Mouse (Mus musculus) megakaryocyte, embryonic 14.5 days (primary cell): ENCODE data around the gene Ptdss2. TPM values are rescaled to one million over a fixed set of nuclear protein-coding genes. Genes with fewer than 3 reads are reported as not detected.
A peak's percentile ranks its signal among the peaks of the same experiment; 100 is the strongest.

Experiments used
- H3K27me3 ChIP-seq: replicated peaks from 2 replicates; pipeline ENCODE3; 2012; ENCODE audit warnings: inconsistent platforms
- H3K36me3 ChIP-seq: replicated peaks from 2 replicates; pipeline ENCODE3; 2012; ENCODE audit warnings: low read length, inconsistent platforms, mixed read lengths
- H3K4me1 ChIP-seq: 2 replicates; pipeline ENCODE4 v1.6.1; 2012; ENCODE audit warnings: inconsistent platforms
- H3K4me3 ChIP-seq: replicated peaks from 2 replicates; pipeline ENCODE3; 2012; ENCODE audit warnings: moderate library complexity, mild to moderate bottlenecking, inconsistent platforms
- H3K9me3 ChIP-seq: 2 replicates; pipeline ENCODE4 v1.6.1; 2012; ENCODE audit warnings: inconsistent platforms
- FLI1 ChIP-seq: IDR thresholded peaks from 2 replicates; pipeline ENCODE4 v1.6.1; 2012; ENCODE audit warnings: low read length, inconsistent platforms, mixed read lengths
- GATA1 ChIP-seq: IDR thresholded peaks from 3 replicates; pipeline ENCODE4 v1.6.1; 2012; ENCODE audit warnings: mixed read lengths, low read length, inconsistent platforms, borderline replicate concordance
- polyA plus RNA-seq: library from polyadenylated mRNA; stranded (reverse); fragments of >175 nt; gene quantifications from 2 replicates; pipeline ENCODE4 v1.2.3, GENCODE M21; 2012; ENCODE audit warnings: low replicate concordance; ENCODE audit not compliant: insufficient read depth

Gene Ptdss2
- polyA plus RNA-seq, 1 experiment, result 81.5 TPM

GRCm38 (mm10) chr7:141192776-141193347 is 70.7 kb downstream of the Ptdss2 start:
- Histone ChIP-seq H3K9me3 (no peaks in the 10 kb centered on the region), H3K36me3 (peaks cover 59% of the 10 kb centered on the region), H3K4me1 (peaks cover 60% of the 10 kb centered on the region), H3K4me3 (peak overlapping the region; percentile 96), H3K27me3 (no peaks in the 10 kb centered on the region)
- TF ChIP-seq GATA1 (no peak), FLI1 (no peak)

DNA sequence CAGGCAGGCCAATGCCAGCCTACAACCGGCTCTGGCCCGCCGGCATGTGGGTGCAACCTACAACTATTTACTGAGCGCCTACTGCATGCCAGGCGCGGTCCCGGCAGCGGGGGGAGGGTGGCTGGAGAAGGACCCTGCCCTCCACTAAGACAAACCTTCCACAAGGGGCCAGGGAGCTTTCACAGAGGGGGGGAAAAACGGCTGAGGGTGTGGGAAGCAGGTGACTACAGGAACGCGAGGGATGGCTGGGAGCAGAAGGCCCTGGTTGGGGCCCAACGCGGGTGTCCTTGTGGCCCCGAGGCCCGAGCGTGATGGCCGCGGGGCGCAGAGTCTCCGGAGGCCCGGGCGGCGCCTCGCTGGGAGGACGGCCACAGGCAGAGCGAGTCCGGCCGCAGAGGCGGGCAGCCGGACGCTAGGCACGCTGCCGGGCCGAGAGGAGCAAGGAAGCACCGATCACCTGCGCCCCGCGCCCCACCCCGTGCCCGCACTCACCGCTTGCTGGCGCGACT is 71.2 kb downstream of the Ptdss2 start:
- Histone ChIP-seq H3K4me1 (peaks cover 60% of the 10 kb centered on the region), H3K9me3 (no peaks in the 10 kb centered on the region), H3K4me3 (peak overlapping the region; percentile 96), H3K27me3 (no peaks in the 10 kb centered on the region), H3K36me3 (peaks cover 58% of the 10 kb centered on the region)
- no peak for TF ChIP-seq GATA1
- TF ChIP-seq FLI1, result no peak

GRCm38 (mm10) chr7:141193948-141194347 is 71.8 kb downstream of the Ptdss2 start, which contains the start of the genes Hras and Lrrc56:
TSS of gene Hras (minus strand) at chr7:141194005.
TSS of gene Lrrc56 (plus strand) at chr7:141194157.
- Histone ChIP-seq H3K9me3 (no peaks in the 10 kb centered on the region), H3K36me3 (peaks cover 54% of the 10 kb centered on the region), H3K27me3 (no peaks in the 10 kb centered on the region), H3K4me1 (peaks cover 56% of the 10 kb centered on the region), H3K4me3 (peak within 1 kb of the TSS; percentile 96)
- no peak for TF ChIP-seq FLI1
- no peak for TF ChIP-seq GATA1

DNA sequence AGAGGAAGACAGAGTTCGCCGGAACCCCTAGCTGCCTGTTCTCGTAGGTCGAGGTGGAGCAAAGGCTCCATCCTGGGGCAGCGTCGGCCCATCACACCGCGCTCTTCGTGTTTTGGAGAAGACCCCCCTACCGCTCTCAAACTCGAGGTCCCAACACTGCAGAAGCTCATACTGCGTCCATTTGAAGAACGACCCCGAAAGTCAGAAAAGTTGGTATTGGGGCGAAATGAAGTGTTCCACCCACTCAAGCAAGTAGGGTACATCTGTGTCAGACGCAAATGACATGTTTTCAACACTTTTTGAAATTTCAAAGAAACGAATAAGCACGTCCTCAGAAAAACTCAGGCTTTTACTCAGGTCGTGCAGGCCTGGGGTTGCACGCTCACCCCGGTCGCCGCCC is 72.2 kb downstream of the Ptdss2 start:
- Histone ChIP-seq H3K36me3 (peaks cover 49% of the 10 kb centered on the region), H3K4me3 (peak overlapping the region; percentile 96), H3K9me3 (no peaks in the 10 kb centered on the region), H3K27me3 (no peaks in the 10 kb centered on the region), H3K4me1 (peaks cover 52% of the 10 kb centered on the region)
- TF ChIP-seq GATA1, result no peak
- no peak for TF ChIP-seq FLI1

DNA sequence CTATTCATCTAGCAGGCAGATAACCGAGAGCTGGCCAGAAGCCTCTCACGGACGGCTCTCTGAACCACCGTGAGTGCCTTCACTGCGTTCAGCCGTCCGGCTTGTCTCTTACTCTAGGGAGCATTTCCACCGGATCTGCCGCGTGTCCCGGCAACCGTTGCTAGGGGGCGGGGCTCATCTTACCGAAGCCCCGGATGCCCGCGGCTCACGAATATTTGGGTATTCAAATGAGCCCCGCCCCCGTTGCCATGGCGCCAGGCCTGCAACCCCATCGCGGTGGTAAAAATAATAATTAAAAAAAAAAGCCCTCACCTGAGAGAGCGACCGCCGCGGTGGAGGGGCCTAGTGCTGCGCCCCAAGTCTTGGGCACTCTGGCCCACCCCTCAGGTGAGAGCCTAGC is 72.6 kb downstream of the Ptdss2 start:
- Histone ChIP-seq H3K27me3 (no peaks in the 10 kb centered on the region), H3K9me3 (no peaks in the 10 kb centered on the region), H3K36me3 (peaks cover 47% of the 10 kb centered on the region), H3K4me1 (peaks cover 48% of the 10 kb centered on the region), H3K4me3 (peak overlapping the region; percentile 96)
- TF ChIP-seq FLI1 (no peak), GATA1 (no peak)

DNA sequence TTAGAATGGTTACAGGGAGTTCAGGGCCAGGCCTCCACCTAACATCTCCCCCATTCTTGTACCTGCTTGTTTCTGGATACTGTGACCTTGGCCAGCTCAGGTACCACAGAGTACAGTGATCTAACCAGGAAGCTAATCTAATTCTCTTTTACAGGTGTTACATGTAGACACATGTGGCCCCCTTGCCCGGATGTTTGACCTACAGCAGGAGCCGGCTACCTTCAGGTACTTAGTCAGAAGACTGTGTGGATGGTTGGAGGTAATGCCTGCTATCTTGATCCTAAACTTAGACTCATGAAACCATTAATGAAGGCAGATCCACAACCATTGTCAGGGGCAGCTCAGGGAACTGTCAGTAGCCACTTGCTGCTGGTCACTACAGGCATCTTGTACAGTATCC is 73.6 kb downstream of the Ptdss2 start:
- Histone ChIP-seq H3K4me3 (no peak overlapping the region), H3K27me3 (no peaks in the 10 kb centered on the region), H3K36me3 (peaks cover 40% of the 10 kb centered on the region), H3K9me3 (no peaks in the 10 kb centered on the region), H3K4me1 (peaks cover 38% of the 10 kb centered on the region)
- TF ChIP-seq GATA1 (no peak), FLI1 (no peak)

- no peak for TF ChIP-seq FLI1
- TF ChIP-seq GATA1, result no peak
- peaks cover 28% of the 10 kb centered on the region for H3K4me1 ChIP-seq
- H3K36me3 ChIP-seq, result peaks cover 30% of the 10 kb centered on the region
- H3K4me3 ChIP-seq, result no peak overlapping the region
- H3K27me3 ChIP-seq, result no peaks in the 10 kb centered on the region
- no peaks in the 10 kb centered on the region for H3K9me3 ChIP-seq
These were observed 74.6 kb downstream of the Ptdss2 start for GRCm38 (mm10) chr7:141196619-141197282.

DNA sequence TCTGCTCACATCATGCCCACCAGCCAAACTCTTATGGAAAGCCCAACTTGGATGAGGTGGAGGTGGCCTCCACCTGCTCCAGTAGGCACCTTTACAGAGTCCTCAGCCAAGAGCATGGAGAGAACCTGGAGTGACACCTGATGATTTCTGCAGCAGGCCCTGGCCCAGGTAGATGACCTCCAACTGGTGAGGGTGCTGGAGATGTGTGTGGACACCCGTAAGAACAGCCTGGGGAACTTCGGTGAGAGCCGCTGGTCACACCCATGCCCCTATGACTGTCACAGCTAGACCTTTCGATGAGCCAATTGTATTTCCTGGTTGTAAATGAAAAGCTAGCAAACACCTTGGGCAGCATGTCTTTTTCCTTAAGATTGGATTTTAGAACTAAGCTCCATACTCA is 75.9 kb downstream of the Ptdss2 start:
- Histone ChIP-seq H3K27me3 (no peaks in the 10 kb centered on the region), H3K36me3 (peaks cover 21% of the 10 kb centered on the region), H3K4me3 (no peak overlapping the region), H3K4me1 (peaks cover 15% of the 10 kb centered on the region), H3K9me3 (no peaks in the 10 kb centered on the region)
- TF ChIP-seq FLI1 (no peak), GATA1 (no peak)

- TF ChIP-seq FLI1 (no peak), GATA1 (no peak)
- peaks cover 21% of the 10 kb centered on the region for H3K27me3 ChIP-seq
- H3K4me3 ChIP-seq, result no peak overlapping the region
- peaks cover 11% of the 10 kb centered on the region for H3K36me3 ChIP-seq
- no peaks in the 10 kb centered on the region for H3K9me3 ChIP-seq
- H3K4me1 ChIP-seq, result peaks cover 35% of the 10 kb centered on the region
These were observed 82.4 kb downstream of the Ptdss2 start for GRCm38 (mm10) chr7:141204546-141204945.

GRCm38 (mm10) chr7:141205504-141205903 is 83.3 kb downstream of the Ptdss2 start:
- Histone ChIP-seq H3K9me3 (no peaks in the 10 kb centered on the region), H3K4me1 (peaks cover 35% of the 10 kb centered on the region), H3K36me3 (peaks cover 7% of the 10 kb centered on the region), H3K4me3 (no peak overlapping the region), H3K27me3 (peaks cover 30% of the 10 kb centered on the region)
- TF ChIP-seq GATA1, result no peak
- TF ChIP-seq FLI1, result no peak
